Mouse (Mus musculus) megakaryocyte, embryonic 14.5 days (primary cell): ENCODE results near the gene Mier2.

ENCODE experiments used
- FLI1 ChIP-seq: IDR thresholded peaks from 2 replicates; pipeline ENCODE4 v1.6.1; 2012; ENCODE audit warnings: low read length, inconsistent platforms, mixed read lengths
- GATA1 ChIP-seq: IDR thresholded peaks from 3 replicates; pipeline ENCODE4 v1.6.1; 2012; ENCODE audit warnings: mixed read lengths, low read length, inconsistent platforms, borderline replicate concordance

DNA sequence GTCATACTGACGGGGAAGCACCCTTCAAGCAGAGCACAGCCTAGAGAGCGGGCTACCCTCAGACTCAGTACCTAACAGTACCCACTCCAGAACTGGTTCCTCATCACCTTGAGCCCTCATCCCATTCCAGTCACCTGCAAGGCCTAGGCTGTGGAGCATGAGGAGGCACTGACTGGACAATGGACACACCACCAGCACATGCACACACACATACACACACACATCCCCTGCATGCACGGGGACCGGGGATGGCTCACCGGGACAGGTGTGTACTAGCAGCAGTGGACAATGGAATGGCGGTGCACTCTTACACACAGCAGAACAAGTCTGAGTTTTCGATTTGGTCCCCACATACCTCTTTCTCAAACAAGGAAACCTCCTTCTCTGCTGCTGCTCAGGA lies 17.7 kb downstream of the Mier2 start:
- TF ChIP-seq FLI1 (no peak), GATA1 (0 out of 3 replicates have a peak, but pooled peaks have one; percentile 8)
